Mouse (Mus musculus) kidney, embryonic 16.5 days (tissue): ENCODE data around the gene Gm11037. TPM values are rescaled to one million over a fixed set of nuclear protein-coding genes. Genes with fewer than 3 reads are reported as not detected.

Experiments
- ATAC-seq: fragments of 200-750 bp; cut with Nextera tagmentation; 2 replicates; pipeline ENCODE4 v1.8.0; 2017; ENCODE audit warnings: moderate TSS enrichment; ENCODE audit not compliant: low FRiP score, low TSS enrichment
- H3K27ac ChIP-seq: fragments of 300-500 bp; sonication (generic); 2 replicates; pipeline ENCODE4 v1.5.1; 2014; ENCODE audit warnings: low read length
- H3K27me3 ChIP-seq: fragments of 300-500 bp; sonication (generic); 2 replicates; pipeline ENCODE4 v1.6.1; 2014; ENCODE audit warnings: low read length, control low read depth, mixed read lengths; ENCODE audit not compliant: insufficient read depth
- H3K36me3 ChIP-seq: fragments of 300-500 bp; sonication (generic); 2 replicates; pipeline ENCODE4 v1.6.1; 2014; ENCODE audit warnings: low read length, control low read depth, mixed read lengths; ENCODE audit not compliant: insufficient read depth
- H3K4me1 ChIP-seq: fragments of 300-500 bp; sonication (generic); 2 replicates; pipeline ENCODE4 v1.6.1; 2014; ENCODE audit warnings: low read length, control low read depth, mixed read lengths; ENCODE audit not compliant: insufficient read depth
- H3K4me2 ChIP-seq: fragments of 300-500 bp; sonication (generic); replicated peaks from 2 replicates; pipeline ENCODE4 v1.6.1; 2014; ENCODE audit warnings: low read depth, low read length
- H3K4me3 ChIP-seq: fragments of 300-500 bp; sonication (generic); 2 replicates; pipeline ENCODE4 v1.5.1; 2014; ENCODE audit warnings: mild to moderate bottlenecking, low read length
- H3K9ac ChIP-seq: fragments of 300-500 bp; sonication (generic); replicated peaks from 2 replicates; pipeline ENCODE4 v1.6.1; 2014; ENCODE audit warnings: low read length
- H3K9me3 ChIP-seq: fragments of 300-500 bp; sonication (generic); 2 replicates; pipeline ENCODE4 v1.6.1; 2016; ENCODE audit warnings: low read length, control low read depth
- WGBS: fragments of 180-500 bp; shearing (Covaris S2); extraction: QIAGEN DNeasy Blood & Tissue Kit; methylation state at CpG from one replicate; pipeline ENCODE4 v1.1.7; 2014; 5-methylcytosine and 5-hydroxymethylcytosine counted together
- polyA plus RNA-seq: library from polyadenylated mRNA; unstranded; fragments of >200 nt; fragmentation: Nextera tagmentation; extraction: Ambion mirVana; gene quantifications from 2 replicates; pipeline ENCODE4 v1.2.1, GENCODE M21; 2015

Gm11037 gene
- polyA plus RNA-seq, 1 experiment from 2014 or later, result not detected

- Histone ChIP-seq H3K9ac (peak overlapping the region; percentile 88), H3K4me2 (peak overlapping the region; percentile 97), H3K27me3 (no peaks in the 10 kb centered on the region), H3K4me3 (peak overlapping the region; percentile 78), H3K36me3 (no peaks in the 10 kb centered on the region), H3K9me3 (peaks cover 8% of the 10 kb centered on the region), H3K4me1 (peaks cover 13% of the 10 kb centered on the region), H3K27ac (peak overlapping the region; percentile 95)
- under 1% methylated on average over 17 of the region's 17 CpGs for WGBS
- peak; percentile 16; the same call in 1 of the 2 replicates for ATAC-seq
These were observed 27.4 kb downstream of the Gm11037 start for GRCm38 (mm10) chr2:131160671-131161111.

- Histone ChIP-seq H3K9me3 (peaks cover 8% of the 10 kb centered on the region), H3K9ac (no peak overlapping the region), H3K36me3 (no peaks in the 10 kb centered on the region), H3K4me2 (no peak overlapping the region), H3K4me3 (no peak overlapping the region), H3K27me3 (no peaks in the 10 kb centered on the region), H3K27ac (no peak overlapping the region), H3K4me1 (peaks cover 8% of the 10 kb centered on the region)
- no peak for ATAC-seq
- 74% methylated on average over 7 of the region's 7 CpGs for WGBS
These were observed 30.6 kb downstream of the Gm11037 start for GRCm38 (mm10) chr2:131163924-131164323.

GRCm38 (mm10) chr2:131166172-131166571 is 32.9 kb downstream of the Gm11037 start:
- Histone ChIP-seq H3K27ac (no peak overlapping the region), H3K4me1 (peaks cover 2% of the 10 kb centered on the region), H3K4me2 (no peak overlapping the region), H3K9ac (no peak overlapping the region), H3K36me3 (no peaks in the 10 kb centered on the region), H3K9me3 (peaks cover 8% of the 10 kb centered on the region), H3K27me3 (peaks cover 7% of the 10 kb centered on the region), H3K4me3 (no peak overlapping the region)
- no peak for ATAC-seq
- 86% methylated on average over 2 of the region's 2 CpGs for WGBS

- 58% methylated on average over 6 of the region's 6 CpGs for WGBS
- H3K9ac ChIP-seq, result no peak overlapping the region
- H3K4me3 ChIP-seq, result no peak overlapping the region
- H3K4me1 ChIP-seq, result peaks cover 10% of the 10 kb centered on the region
- H3K27ac ChIP-seq, result no peak overlapping the region
- H3K4me2 ChIP-seq, result no peak overlapping the region
- no peak for ATAC-seq
- H3K36me3 ChIP-seq, result no peaks in the 10 kb centered on the region
- peaks cover 8% of the 10 kb centered on the region for H3K9me3 ChIP-seq
- peaks cover 24% of the 10 kb centered on the region for H3K27me3 ChIP-seq
These were observed 34.7 kb downstream of the Gm11037 start for GRCm38 (mm10) chr2:131167984-131168383.

GRCm38 (mm10) chr2:131168914-131169313 is 35.6 kb downstream of the Gm11037 start:
- ATAC-seq, result no peak
- H3K4me3 ChIP-seq, result no peak overlapping the region
- H3K36me3 ChIP-seq, result no peaks in the 10 kb centered on the region
- H3K4me1 ChIP-seq, result peaks cover 10% of the 10 kb centered on the region
- no peak overlapping the region for H3K27ac ChIP-seq
- H3K9me3 ChIP-seq, result peaks cover 8% of the 10 kb centered on the region
- no peak overlapping the region for H3K4me2 ChIP-seq
- 83% methylated on average over 1 of the region's 1 CpGs for WGBS
- no peak overlapping the region for H3K9ac ChIP-seq
- H3K27me3 ChIP-seq, result peaks cover 27% of the 10 kb centered on the region

- H3K27ac ChIP-seq, result no peak overlapping the region
These were observed 37.6 kb downstream of the Gm11037 start for GRCm38 (mm10) chr2:131170936-131171335.

GRCm38 (mm10) chr2:131171401-131172104 is 38.3 kb downstream of the Gm11037 start:
- H3K4me1 ChIP-seq, result peaks cover 30% of the 10 kb centered on the region
- H3K4me2 ChIP-seq, result peak overlapping the region; percentile 56
- H3K36me3 ChIP-seq, result 0 out of 2 replicates have a peak, but pooled peaks cover 9% of the 10 kb centered on the region
- peaks cover 27% of the 10 kb centered on the region for H3K27me3 ChIP-seq
- ATAC-seq, result peak; percentile 6; the same call in 1 of the 2 replicates
- H3K4me3 ChIP-seq, result peak overlapping the region; percentile 38
- H3K27ac ChIP-seq, result no peak overlapping the region
- peak overlapping the region; percentile 48; the same call in 1 of the 2 replicates for H3K9ac ChIP-seq
- WGBS, result 10% methylated on average over 43 of the region's 43 CpGs
- no peaks in the 10 kb centered on the region for H3K9me3 ChIP-seq

More at GRCm38 (mm10) chr2:131170936-131171335, 37.6 kb downstream of the Gm11037 start:
- peak overlapping the region; percentile 56 for H3K4me2 ChIP-seq
- no peaks in the 10 kb centered on the region for H3K9me3 ChIP-seq
- H3K4me3 ChIP-seq, result peak overlapping the region; percentile 38
- H3K9ac ChIP-seq, result peak overlapping the region; percentile 48; the same call in 1 of the 2 replicates
- peaks cover 24% of the 10 kb centered on the region for H3K4me1 ChIP-seq
- WGBS, result 17% methylated on average over 9 of the region's 9 CpGs
- H3K36me3 ChIP-seq, result 0 out of 2 replicates have a peak, but pooled peaks cover 3% of the 10 kb centered on the region
- no peak for ATAC-seq
- peaks cover 27% of the 10 kb centered on the region for H3K27me3 ChIP-seq

- WGBS, result 49% methylated on average over 9 of the region's 9 CpGs
- Histone ChIP-seq H3K9ac (no peak overlapping the region), H3K4me1 (peaks cover 38% of the 10 kb centered on the region), H3K4me3 (no peak overlapping the region), H3K36me3 (0 out of 2 replicates have a peak, but pooled peaks cover 13% of the 10 kb centered on the region), H3K9me3 (no peaks in the 10 kb centered on the region), H3K27ac (no peak overlapping the region), H3K27me3 (peaks cover 27% of the 10 kb centered on the region), H3K4me2 (no peak overlapping the region)
- no peak for ATAC-seq
These were observed 39.0 kb downstream of the Gm11037 start for GRCm38 (mm10) chr2:131172322-131172721.

GRCm38 (mm10) chr2:131174700-131175099 is 41.4 kb downstream of the Gm11037 start:
- Histone ChIP-seq H3K4me2 (peak overlapping the region; percentile 90), H3K4me3 (peak overlapping the region; percentile 50), H3K4me1 (peaks cover 58% of the 10 kb centered on the region), H3K36me3 (0 out of 2 replicates have a peak, but pooled peaks cover 14% of the 10 kb centered on the region), H3K9me3 (no peaks in the 10 kb centered on the region), H3K27ac (peak overlapping the region; percentile 78; the same call in 1 of the 2 replicates), H3K9ac (peak overlapping the region; percentile 61), H3K27me3 (peaks cover 27% of the 10 kb centered on the region)
- peak; percentile 17; the same call in 1 of the 2 replicates for ATAC-seq
- 6% methylated on average over 11 of the region's 11 CpGs for WGBS
